24 mouse cellular contexts compared by ENCODE assay signal in the genomic region with DNA sequence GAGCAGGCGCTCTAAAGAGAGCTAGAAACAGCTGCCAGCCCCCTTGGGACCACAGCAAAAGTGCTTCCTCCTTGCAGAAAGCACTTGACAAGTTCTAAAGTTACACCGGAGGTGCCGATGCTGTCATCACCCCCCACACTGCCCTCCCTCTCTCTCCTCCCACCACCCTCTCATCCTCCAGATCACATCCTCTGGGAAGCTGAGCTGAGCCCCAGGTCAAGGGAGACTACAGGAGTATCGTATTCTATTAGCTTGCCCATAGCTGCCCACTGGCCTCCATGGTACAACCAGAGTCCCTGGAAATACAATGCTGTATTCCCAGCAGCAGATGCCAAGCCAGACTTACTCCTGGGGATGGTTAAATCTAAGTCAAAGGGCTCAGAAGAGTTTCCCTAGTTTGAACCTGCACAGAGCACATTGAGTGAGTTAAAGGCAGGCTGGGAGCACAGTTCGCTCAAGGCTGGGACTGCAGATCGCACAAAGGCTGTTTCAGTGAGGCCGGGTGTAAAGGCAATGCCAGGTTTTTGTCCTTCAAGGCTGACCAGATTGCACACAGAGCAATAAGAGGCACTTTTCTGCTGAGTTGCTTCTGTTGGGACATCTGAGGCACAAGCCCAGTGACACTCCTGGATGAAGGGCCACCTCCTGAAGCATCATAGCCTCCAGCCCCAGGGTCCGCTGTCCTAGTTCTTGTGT.
DNase-seq lines count a peak whose midpoint lies in the region; ATAC-seq and TF ChIP-seq lines count a peak whose summit lies in the region.
"Had no signal": no experiment of that assay in that cellular context is flagged by ENCODE, and none has a peak within 500 bp of the region (broad histone marks: within the 10 kb centered on the region; RNA-seq: fewer than 3 reads in every experiment).

No protein-coding gene starts in this region.

- ATAC-seq in kidney, embryonic 15.5 days (replicated peaks; ENCODE audit: low FRiP score): peak; percentile 87
- ATAC-seq: forebrain, embryonic 15.5 days; intestine, embryonic 15.5 days; Patski had no signal

- no peaks in the 10 kb centered on the region for H3K27me3 ChIP-seq in kidney, embryonic 15.5 days
- H3K27me3 ChIP-seq in CH12.LX (replicated peaks): peaks cover 86% of the 10 kb centered on the region
- H3K27me3 ChIP-seq in embryonic facial prominence, embryonic 10.5 days (replicated peaks; ENCODE audit: low read depth, poor library complexity, severe bottlenecking): no peaks in the 10 kb centered on the region
- H3K27me3 ChIP-seq: forebrain, embryonic 15.5 days; heart, embryonic 15.5 days; hindbrain, embryonic 15.5 days; intestine, embryonic 15.5 days; limb, embryonic 15.5 days; Patski had no signal

- no peak for TF ChIP-seq EP300 in CH12.LX (IDR thresholded peaks at IDR 0.05; ENCODE audit: low read length)

- dilution Hi-C loops in CH12.LX (cut with MboI; ENCODE audit: extremely low pct_ligation_motif_present, extremely low pct_unique_long_range_greater_than_20kb, low sequenced_read_pairs): no loop called here

- no peak overlapping the region for H3K4me2 ChIP-seq in kidney, embryonic 15.5 days
- H3K4me2 ChIP-seq in CH12.LX (ENCODE audit: insufficient read depth, low read depth, poor library complexity, severe bottlenecking): no peak overlapping the region
- H3K4me2 ChIP-seq: forebrain, embryonic 15.5 days; heart, embryonic 15.5 days; hindbrain, embryonic 15.5 days; intestine, embryonic 15.5 days; limb, embryonic 15.5 days; lung, embryonic 14.5 days had no signal

- H3K4me1 ChIP-seq in kidney, embryonic 15.5 days: peaks cover 14% of the 10 kb centered on the region
- H3K4me1 ChIP-seq in CH12.LX (ENCODE audit: control insufficient read depth in 1 of 2, insufficient read depth in 2 of 2): peaks cover 10 to 13% of the 10 kb centered on the region in 2 experiments
- H3K4me1 ChIP-seq in embryonic facial prominence, embryonic 10.5 days: peaks cover 22% of the 10 kb centered on the region
- H3K4me1 ChIP-seq: forebrain, embryonic 15.5 days; hindbrain, embryonic 15.5 days; intestine, embryonic 15.5 days had no signal

- H3K27ac ChIP-seq in kidney, embryonic 15.5 days: peak overlapping the region; percentile 59
- no peak overlapping the region for H3K27ac ChIP-seq in CH12.LX (ENCODE audit: insufficient read depth, low read depth)
- H3K27ac ChIP-seq in embryonic facial prominence, embryonic 10.5 days (replicated peaks): peak overlapping the region; percentile 44; the same call in 1 of the 2 replicates
- H3K27ac ChIP-seq: forebrain, embryonic 15.5 days; heart, embryonic 15.5 days; hindbrain, embryonic 15.5 days; intestine, embryonic 15.5 days; layer of hippocampus, adult 2 months; limb, embryonic 15.5 days; liver, embryonic 14.5 days; stomach, postnatal 0 days had no signal

- DNase-seq in adrenal gland, postnatal 10 days: peak; percentile 44
- no peak for DNase-seq in adrenal gland, postnatal 4 days (ENCODE audit: low spot score in 2 of 2)
- no peak for DNase-seq in kidney, adult 11 months
- DNase-seq in CH12.LX (ENCODE audit: extremely low read depth): peak; percentile 8
- DNase-seq in embryonic facial prominence, embryonic 10.5 days (ENCODE audit: low spot score): peak; percentile 26
- no peak for DNase-seq in cerebellum, adult 9-11 months
- DNase-seq: heart, postnatal 36 days; kidney, postnatal 14 days; lung, embryonic 14.5 days; midbrain, embryonic 14.5 days; right cerebral cortex, postnatal 14 days; thymus, adult 2 months; thymus, postnatal 4 days had no signal

- no peak for TF ChIP-seq CTCF in CH12.LX (conservative IDR thresholded peaks at IDR 0.05 in 1 of 2, IDR thresholded peaks at IDR 0.05 in 1 of 2; ENCODE audit: low read depth in 2 of 2, low read length in 2 of 2)

- H3K79me2 ChIP-seq in CH12.LX (replicated peaks; ENCODE audit: control insufficient read depth, extremely low read depth, insufficient read depth, poor library complexity, severe bottlenecking): no peaks in the 10 kb centered on the region

- no peaks in the 10 kb centered on the region for H3K36me3 ChIP-seq in kidney, embryonic 15.5 days
- H3K36me3 ChIP-seq in CH12.LX (replicated peaks in 1 of 2; ENCODE audit: control insufficient read depth in 1 of 2, insufficient read depth in 1 of 2, low read length in 1 of 2): no peaks in the 10 kb centered on the region
- H3K36me3 ChIP-seq in embryonic facial prominence, embryonic 10.5 days (replicated peaks): no peaks in the 10 kb centered on the region
- H3K36me3 ChIP-seq: forebrain, embryonic 15.5 days; heart, embryonic 15.5 days; hindbrain, embryonic 15.5 days; intestine, embryonic 15.5 days; limb, embryonic 15.5 days had no signal

- H3K9ac ChIP-seq in kidney, embryonic 15.5 days: 0 out of 2 replicates have a peak overlapping the region, but pooled peaks have one; percentile 0
- H3K9ac ChIP-seq in CH12.LX (ENCODE audit: insufficient read depth, low read depth): no peak overlapping the region
- H3K9ac ChIP-seq: forebrain, embryonic 15.5 days; heart, embryonic 15.5 days; hindbrain, embryonic 15.5 days; intestine, embryonic 15.5 days; limb, embryonic 15.5 days; liver, embryonic 14.5 days; lung, embryonic 14.5 days had no signal

- no peak for TF ChIP-seq RAD21 in CH12.LX (IDR thresholded peaks at IDR 0.05; ENCODE audit: low read depth, low read length)

- in situ Hi-C loops in CH12.LX (cut with MboI; ENCODE audit: low pct_ligation_motif_present, low pct_unique_long_range_greater_than_20kb, low sequenced_read_pairs): no loop called here

- H3K9me3 ChIP-seq in kidney, embryonic 15.5 days (replicated peaks): no peaks in the 10 kb centered on the region
- no peaks in the 10 kb centered on the region for H3K9me3 ChIP-seq in CH12.LX (replicated peaks; ENCODE audit: low read length)
- no peaks in the 10 kb centered on the region for H3K9me3 ChIP-seq in embryonic facial prominence, embryonic 10.5 days
- H3K9me3 ChIP-seq: forebrain, embryonic 15.5 days; G1E; heart, embryonic 15.5 days; hindbrain, embryonic 15.5 days; intestine, embryonic 15.5 days; limb, embryonic 15.5 days had no signal

- 36% methylated on average over 8 of the region's 8 CpGs for WGBS in kidney, embryonic 15.5 days
- WGBS in embryonic facial prominence, embryonic 10.5 days: 69% methylated on average over 8 of the region's 8 CpGs

- no peak for TF ChIP-seq POLR2A in CH12.LX (IDR thresholded peaks at IDR 0.05; ENCODE audit: low read depth, low read length)

- no peak overlapping the region for H3K4me3 ChIP-seq in kidney, embryonic 15.5 days (replicated peaks)
- H3K4me3 ChIP-seq in CH12.LX (replicated peaks in 1 of 3; ENCODE audit: low read depth in 2 of 3, low read length in 2 of 3, poor library complexity in 1 of 3): no peak overlapping the region
- H3K4me3 ChIP-seq in embryonic facial prominence, embryonic 10.5 days: no peak overlapping the region
- H3K4me3 ChIP-seq: forebrain, embryonic 15.5 days; heart, embryonic 15.5 days; hindbrain, embryonic 15.5 days; intestine, embryonic 15.5 days; layer of hippocampus, adult 2 months; limb, embryonic 15.5 days had no signal

TF ChIP-seq in CH12.LX, 34 proteins besides CTCF, POLR2A, EP300 and RAD21:
- TF ChIP-seq MXI1 (IDR thresholded peaks at IDR 0.05; ENCODE audit: low read depth, low read length) (no peak), E2F4 (IDR thresholded peaks at IDR 0.05; ENCODE audit: insufficient replicate concordance, low read depth, low read length) (no peak), IRF4 (IDR thresholded peaks at IDR 0.05; ENCODE audit: low read depth, low read length) (no peak), ELF1 (IDR thresholded peaks at IDR 0.05; ENCODE audit: low read depth, low read length) (no peak), CHD2 (IDR thresholded peaks at IDR 0.05; ENCODE audit: low read length) (no peak), SMC3 (IDR thresholded peaks at IDR 0.05; ENCODE audit: low read depth, low read length) (no peak), MAFK (IDR thresholded peaks at IDR 0.05; ENCODE audit: insufficient replicate concordance, low read length) (no peak)

Comparison
In these comparisons a context has a peak if more than half of its experiments do, and no peak if none do; other contexts are left out.
1. DNase-seq: peak in adrenal gland, postnatal 10 days (single experiment), CH12.LX (single experiment) and embryonic facial prominence, embryonic 10.5 days (single experiment); none in adrenal gland, postnatal 4 days (0 of 2), kidney, adult 11 months (single experiment) and cerebellum, adult 9-11 months (single experiment).